Comparison of ENCODE assay signal across 8 mouse cellular contexts in the genomic region with DNA sequence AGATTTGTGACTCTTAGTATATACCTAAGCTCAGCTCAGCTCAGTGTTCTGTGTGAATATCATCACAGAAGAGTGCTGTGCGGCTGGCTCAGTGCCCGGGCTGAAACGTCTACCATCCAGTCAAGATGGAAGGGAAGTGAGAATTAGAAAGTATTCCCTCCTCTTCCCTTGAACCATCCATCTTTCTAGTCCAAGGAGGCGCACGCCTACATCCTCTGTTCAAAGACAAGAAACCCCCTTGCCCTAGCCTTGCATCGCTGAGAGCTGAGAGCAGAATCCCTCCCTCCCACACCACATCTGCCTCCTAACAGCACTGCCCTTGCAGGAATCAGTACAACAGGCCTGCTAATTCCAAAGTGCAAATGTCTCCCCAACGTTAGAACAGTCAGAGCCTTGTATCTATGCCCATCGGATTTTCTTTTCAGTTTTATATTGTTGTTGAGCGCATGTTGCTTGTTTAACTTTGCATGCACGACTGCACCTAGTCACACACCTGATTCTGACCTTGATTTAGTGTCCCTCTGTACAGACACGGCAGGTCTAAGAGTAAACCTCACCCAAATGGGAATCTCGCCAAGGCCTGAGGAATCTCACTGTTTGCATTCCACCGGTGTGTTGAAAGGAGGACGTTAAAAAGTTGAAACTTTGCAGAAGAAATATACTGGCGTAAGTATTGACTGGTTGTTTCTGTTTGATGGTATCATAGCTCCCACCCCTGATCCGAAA.
DNase-seq lines count a peak whose midpoint lies in the region; ATAC-seq lines count a peak whose summit lies in the region.

No protein-coding gene starts in this region.

- WGBS in embryonic facial prominence, embryonic 14.5 days = 31% methylated on average over 16 of the region's 16 CpGs
- 26% methylated on average over 16 of the region's 16 CpGs for WGBS in intestine, embryonic 16.5 days

- H3K4me3 ChIP-seq in embryonic facial prominence, embryonic 14.5 days (ENCODE audit: low read depth, low read length) = no peak overlapping the region
- no peak overlapping the region for H3K4me3 ChIP-seq in intestine, embryonic 16.5 days (ENCODE audit: low read length)

- 0 out of 2 replicates have a peak, but pooled peaks cover 4% of the 10 kb centered on the region for H3K4me1 ChIP-seq in embryonic facial prominence, embryonic 14.5 days (ENCODE audit: control insufficient read depth, insufficient read depth, low read length)
- H3K4me1 ChIP-seq in intestine, embryonic 16.5 days (ENCODE audit: control insufficient read depth, insufficient read depth, low read length) = peaks cover 6% of the 10 kb centered on the region

- peak; percentile 77 for ATAC-seq in embryonic facial prominence, embryonic 14.5 days (ENCODE audit: low read depth)
- ATAC-seq in intestine, embryonic 16.5 days = peak; percentile 76
- no peak for ATAC-seq in megakaryocyte, adult 5-6 weeks (ENCODE audit: poor library complexity, severe bottlenecking)

- H3K9me3 ChIP-seq in embryonic facial prominence, embryonic 14.5 days (ENCODE audit: control insufficient read depth, low read length) = no peaks in the 10 kb centered on the region
- no peaks in the 10 kb centered on the region for H3K9me3 ChIP-seq in intestine, embryonic 16.5 days (ENCODE audit: control insufficient read depth, low read length)

- H3K4me2 ChIP-seq in embryonic facial prominence, embryonic 14.5 days (ENCODE audit: low read depth, low read length) = no peak overlapping the region
- H3K4me2 ChIP-seq in intestine, embryonic 16.5 days (ENCODE audit: low read depth, low read length) = no peak overlapping the region; the same call in 1 of the 2 replicates

- no peak overlapping the region for H3K9ac ChIP-seq in embryonic facial prominence, embryonic 14.5 days (ENCODE audit: low read depth, low read length)
- H3K9ac ChIP-seq in intestine, embryonic 16.5 days (ENCODE audit: low read depth, low read length) = no peak overlapping the region

- no peaks in the 10 kb centered on the region for H3K36me3 ChIP-seq in embryonic facial prominence, embryonic 14.5 days (ENCODE audit: control insufficient read depth, insufficient read depth, low read length)
- H3K36me3 ChIP-seq in intestine, embryonic 16.5 days (ENCODE audit: control insufficient read depth, insufficient read depth, low read length) = no peaks in the 10 kb centered on the region

- intact Hi-C loops in gastrocnemius, postnatal 14 days (cut with DNase I; ENCODE audit: low total_unique reads) = no loop called here

- DNase-seq in gastrocnemius, postnatal 10 days = peak; percentile 16
- no peak for DNase-seq in gastrocnemius, postnatal 14 days
- peak; percentile 79 for DNase-seq in embryonic facial prominence, embryonic 14.5 days (ENCODE audit: low spot score)
- DNase-seq in left cerebral cortex, adult 9 months (ENCODE audit: low spot score in 2 of 2) = peak; percentile 5 to 42
- DNase-seq in right cerebral cortex, postnatal 10 days (ENCODE audit: low spot score in 2 of 2) = peak; percentile 68 to 81
- DNase-seq in T-cell, adult 2 months (ENCODE audit: low spot score) = no peak

- peak overlapping the region; percentile 17; the same call in 1 of the 2 replicates for H3K27ac ChIP-seq in embryonic facial prominence, embryonic 14.5 days (replicated peaks; ENCODE audit: low read depth, low read length)
- peak overlapping the region; percentile 18; the same call in 1 of the 2 replicates for H3K27ac ChIP-seq in intestine, embryonic 16.5 days (ENCODE audit: low read length)

- no peaks in the 10 kb centered on the region for H3K27me3 ChIP-seq in embryonic facial prominence, embryonic 14.5 days (replicated peaks; ENCODE audit: control insufficient read depth, insufficient read depth, low read length)
- no peaks in the 10 kb centered on the region for H3K27me3 ChIP-seq in intestine, embryonic 16.5 days (replicated peaks; ENCODE audit: control insufficient read depth, insufficient read depth, low read length)

Comparison
In these comparisons a context has a peak if more than half of its experiments do, and no peak if none do; other contexts are left out.
1. DNase-seq: peak in gastrocnemius, postnatal 10 days (single experiment), embryonic facial prominence, embryonic 14.5 days (single experiment), left cerebral cortex, adult 9 months (2 of 2) and right cerebral cortex, postnatal 10 days (2 of 2); none in gastrocnemius, postnatal 14 days (single experiment) and T-cell, adult 2 months (single experiment).